Mouse (Mus musculus): ENCODE data around the gene Umad1.

DNA sequence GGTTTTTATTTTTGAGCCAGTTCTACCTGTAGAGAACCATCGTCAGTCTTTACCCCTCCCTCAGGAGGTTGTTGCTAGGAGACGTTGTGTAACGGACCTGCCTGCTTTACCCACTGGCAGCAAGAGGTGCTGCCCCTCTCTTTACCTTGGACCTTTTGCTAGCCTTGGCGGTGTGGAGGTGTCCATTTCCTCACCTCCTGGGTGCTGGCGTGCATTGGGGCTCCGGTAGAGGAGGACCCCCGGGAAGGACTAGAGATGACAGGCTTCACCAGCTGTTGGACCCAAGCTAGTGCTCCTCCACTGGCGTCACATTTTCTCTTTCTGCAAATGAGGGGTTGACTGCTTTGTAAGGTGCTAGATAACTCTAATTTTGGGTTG lies 568 bp downstream of the Umad1 start:
- no peak for TF ChIP-seq CTCF (conservative IDR thresholded peaks at IDR 0.05; ENCODE audit: insufficient read depth, insufficient read length, low read depth, low read length)
- TF ChIP-seq POLR2A (IDR thresholded peaks at IDR 0.05; ENCODE audit: low read depth, low read length): no peak

All from kidney, adult 2 months (tissue).